Mouse (Mus musculus): Measurements from ENCODE around the gene Rbm44. TPM values are rescaled to one million over a fixed set of nuclear protein-coding genes. Genes with fewer than 3 reads are reported as not detected.

Rbm44 gene
- polyA plus RNA-seq (2016; fragmentation: Nextera tagmentation; extraction: Ambion mirVana) = 1.1 and 1.5 TPM in 2 replicates

- no peak within 1 kb of the TSS for H3K9ac ChIP-seq
- no peaks in the 10 kb centered on the region for H3K27me3 ChIP-seq (replicated peaks)
- H3K4me2 ChIP-seq = peak within 1 kb of the TSS; percentile 30; the same call in 1 of the 2 replicates
- WGBS (ENCODE audit: insufficient replicate concordance) = 52% methylated on average over 20 of the region's 20 CpGs
- no peak within 1 kb of the TSS for H3K27ac ChIP-seq
- no peaks in the 10 kb centered on the region for H3K4me1 ChIP-seq
- peak; percentile 80 for ATAC-seq
- no peaks in the 10 kb centered on the region for H3K36me3 ChIP-seq
- H3K9me3 ChIP-seq (replicated peaks) = no peaks in the 10 kb centered on the region
- H3K4me3 ChIP-seq = peak within 1 kb of the TSS; percentile 33
These were observed at the start of gene Rbm44 for GRCm38 (mm10) chr1:91144813-91145212. Rbm44 (plus strand) TSS chr1:91145089.

GRCm38 (mm10) chr1:91095258-91095657, 49.6 kb upstream of the Rbm44 start:
- Histone ChIP-seq H3K36me3 (no peaks in the 10 kb centered on the region), H3K4me2 (no peak overlapping the region)

GRCm38 (mm10) chr1:91095853-91096252, 49.0 kb upstream of the Rbm44 start:
- H3K4me3 ChIP-seq = no peak overlapping the region
- no peaks in the 10 kb centered on the region for H3K36me3 ChIP-seq
- H3K4me1 ChIP-seq = peaks cover 55% of the 10 kb centered on the region
- H3K4me2 ChIP-seq = no peak overlapping the region
- ATAC-seq = no peak
- H3K9me3 ChIP-seq (replicated peaks) = no peaks in the 10 kb centered on the region
- 67% methylated on average over 1 of the region's 1 CpGs for WGBS (ENCODE audit: insufficient replicate concordance)
- H3K9ac ChIP-seq = no peak overlapping the region
- no peaks in the 10 kb centered on the region for H3K27me3 ChIP-seq (replicated peaks)
- H3K27ac ChIP-seq = no peak overlapping the region; the same call in 1 of the 2 replicates

More at GRCm38 (mm10) chr1:91095258-91095657, 49.6 kb upstream of the Rbm44 start:
- Histone ChIP-seq H3K4me1 (peaks cover 55% of the 10 kb centered on the region), H3K9ac (no peak overlapping the region), H3K27me3 (replicated peaks) (no peaks in the 10 kb centered on the region), H3K27ac (no peak overlapping the region; the same call in 1 of the 2 replicates), H3K4me3 (no peak overlapping the region), H3K9me3 (replicated peaks) (no peaks in the 10 kb centered on the region)
- ATAC-seq = no peak
- WGBS (ENCODE audit: insufficient replicate concordance) = 56% methylated on average over 3 of the region's 3 CpGs

- Histone ChIP-seq H3K4me3 (no peak overlapping the region), H3K36me3 (peaks cover 4% of the 10 kb centered on the region; the same call in 1 of the 2 replicates), H3K9ac (no peak overlapping the region), H3K27me3 (replicated peaks) (no peaks in the 10 kb centered on the region), H3K27ac (no peak overlapping the region), H3K9me3 (replicated peaks) (no peaks in the 10 kb centered on the region), H3K4me1 (peaks cover 55% of the 10 kb centered on the region), H3K4me2 (no peak overlapping the region)
- 51% methylated on average over 5 of the region's 5 CpGs for WGBS (ENCODE audit: insufficient replicate concordance)
- ATAC-seq = no peak
These were observed 48.4 kb upstream of the Rbm44 start for GRCm38 (mm10) chr1:91096490-91096889.

GRCm38 (mm10) chr1:91097283-91097834, 47.5 kb upstream of the Rbm44 start:
- H3K36me3 ChIP-seq = peaks cover 4% of the 10 kb centered on the region; the same call in 1 of the 2 replicates

GRCm38 (mm10) chr1:91098887-91099286, 46.0 kb upstream of the Rbm44 start:
- Histone ChIP-seq H3K36me3 (peaks cover 14% of the 10 kb centered on the region), H3K27ac (no peak overlapping the region), H3K4me1 (peaks cover 39% of the 10 kb centered on the region), H3K9ac (no peak overlapping the region), H3K4me3 (no peak overlapping the region), H3K27me3 (replicated peaks) (no peaks in the 10 kb centered on the region), H3K9me3 (replicated peaks) (no peaks in the 10 kb centered on the region), H3K4me2 (no peak overlapping the region)
- 19% methylated on average over 6 of the region's 6 CpGs for WGBS (ENCODE audit: insufficient replicate concordance)
- peak; percentile 41 for ATAC-seq

More at GRCm38 (mm10) chr1:91097283-91097834, 47.5 kb upstream of the Rbm44 start:
- peaks cover 50% of the 10 kb centered on the region for H3K4me1 ChIP-seq
- H3K9ac ChIP-seq = no peak overlapping the region
- no peaks in the 10 kb centered on the region for H3K9me3 ChIP-seq (replicated peaks)
- no peak overlapping the region for H3K4me2 ChIP-seq
- ATAC-seq = no peak
- no peak overlapping the region for H3K27ac ChIP-seq
- H3K27me3 ChIP-seq (replicated peaks) = no peaks in the 10 kb centered on the region
- WGBS (ENCODE audit: insufficient replicate concordance) = 73% methylated on average over 11 of the region's 11 CpGs
- H3K4me3 ChIP-seq = no peak overlapping the region

GRCm38 (mm10) chr1:91101709-91102440, 43.0 kb upstream of the Rbm44 start:
- ATAC-seq = peak; percentile 34; the same call in 1 of the 2 replicates
- H3K9ac ChIP-seq = no peak overlapping the region
- no peak overlapping the region for H3K27ac ChIP-seq
- no peaks in the 10 kb centered on the region for H3K9me3 ChIP-seq (replicated peaks)
- WGBS (ENCODE audit: insufficient replicate concordance) = 68% methylated on average over 11 of the region's 11 CpGs
- peaks cover 36% of the 10 kb centered on the region for H3K36me3 ChIP-seq
- H3K4me1 ChIP-seq = 0 out of 2 replicates have a peak, but pooled peaks cover 9% of the 10 kb centered on the region
- no peak overlapping the region for H3K4me2 ChIP-seq
- no peaks in the 10 kb centered on the region for H3K27me3 ChIP-seq (replicated peaks)
- no peak overlapping the region for H3K4me3 ChIP-seq

GRCm38 (mm10) chr1:91103366-91103983, 41.4 kb upstream of the Rbm44 start:
- Histone ChIP-seq H3K4me3 (no peak overlapping the region), H3K9ac (no peak overlapping the region), H3K27ac (no peak overlapping the region), H3K27me3 (replicated peaks) (no peaks in the 10 kb centered on the region), H3K36me3 (peaks cover 37% of the 10 kb centered on the region), H3K9me3 (replicated peaks) (no peaks in the 10 kb centered on the region), H3K4me2 (no peak overlapping the region), H3K4me1 (0 out of 2 replicates have a peak, but pooled peaks cover 3% of the 10 kb centered on the region)
- ATAC-seq = no peak
- WGBS (ENCODE audit: insufficient replicate concordance) = 78% methylated on average over 15 of the region's 15 CpGs

GRCm38 (mm10) chr1:91107548-91107947, 37.3 kb upstream of the Rbm44 start:
- H3K4me1 ChIP-seq = no peaks in the 10 kb centered on the region
- ATAC-seq = no peak
- 59% methylated on average over 5 of the region's 5 CpGs for WGBS (ENCODE audit: insufficient replicate concordance)
- no peak overlapping the region for H3K4me2 ChIP-seq
- H3K9me3 ChIP-seq (replicated peaks) = no peaks in the 10 kb centered on the region
- H3K9ac ChIP-seq = no peak overlapping the region
- H3K27ac ChIP-seq = no peak overlapping the region
- H3K36me3 ChIP-seq = peaks cover 43% of the 10 kb centered on the region
- no peaks in the 10 kb centered on the region for H3K27me3 ChIP-seq (replicated peaks)
- no peak overlapping the region for H3K4me3 ChIP-seq

GRCm38 (mm10) chr1:91109302-91109701, 35.6 kb upstream of the Rbm44 start:
- H3K27ac ChIP-seq = no peak overlapping the region
- WGBS (ENCODE audit: insufficient replicate concordance) = 56% methylated on average over 4 of the region's 4 CpGs
- H3K4me3 ChIP-seq = no peak overlapping the region
- no peaks in the 10 kb centered on the region for H3K9me3 ChIP-seq (replicated peaks)
- no peak overlapping the region for H3K9ac ChIP-seq
- peaks cover 38% of the 10 kb centered on the region for H3K36me3 ChIP-seq
- no peak for ATAC-seq
- H3K4me2 ChIP-seq = no peak overlapping the region
- no peaks in the 10 kb centered on the region for H3K4me1 ChIP-seq
- no peaks in the 10 kb centered on the region for H3K27me3 ChIP-seq (replicated peaks)

GRCm38 (mm10) chr1:91112171-91112570, 32.7 kb upstream of the Rbm44 start:
- peaks cover 37% of the 10 kb centered on the region for H3K36me3 ChIP-seq
- H3K9me3 ChIP-seq (replicated peaks) = no peaks in the 10 kb centered on the region
- H3K4me2 ChIP-seq = no peak overlapping the region
- ATAC-seq = no peak
- WGBS (ENCODE audit: insufficient replicate concordance) = 78% methylated on average over 14 of the region's 14 CpGs
- H3K4me1 ChIP-seq = no peaks in the 10 kb centered on the region
- no peaks in the 10 kb centered on the region for H3K27me3 ChIP-seq (replicated peaks)
- no peak overlapping the region for H3K9ac ChIP-seq
- no peak overlapping the region for H3K4me3 ChIP-seq
- no peak overlapping the region for H3K27ac ChIP-seq

GRCm38 (mm10) chr1:91112606-91113005, 32.3 kb upstream of the Rbm44 start:
- Histone ChIP-seq H3K9ac (no peak overlapping the region), H3K27me3 (replicated peaks) (no peaks in the 10 kb centered on the region), H3K27ac (no peak overlapping the region), H3K9me3 (replicated peaks) (no peaks in the 10 kb centered on the region), H3K36me3 (peaks cover 41% of the 10 kb centered on the region), H3K4me3 (no peak overlapping the region), H3K4me2 (no peak overlapping the region), H3K4me1 (no peaks in the 10 kb centered on the region)
- ATAC-seq = no peak
- WGBS (ENCODE audit: insufficient replicate concordance) = 70% methylated on average over 4 of the region's 4 CpGs

All from liver, embryonic 12.5 days (tissue).